Mouse (Mus musculus) right cerebral cortex, postnatal 14 days (tissue): ENCODE results near the gene Amacr.

Source experiments
- DNase-seq: peaks from one replicate; pipeline ENCODE4 v3.0.0; 2022

Gene Amacr

DNA sequence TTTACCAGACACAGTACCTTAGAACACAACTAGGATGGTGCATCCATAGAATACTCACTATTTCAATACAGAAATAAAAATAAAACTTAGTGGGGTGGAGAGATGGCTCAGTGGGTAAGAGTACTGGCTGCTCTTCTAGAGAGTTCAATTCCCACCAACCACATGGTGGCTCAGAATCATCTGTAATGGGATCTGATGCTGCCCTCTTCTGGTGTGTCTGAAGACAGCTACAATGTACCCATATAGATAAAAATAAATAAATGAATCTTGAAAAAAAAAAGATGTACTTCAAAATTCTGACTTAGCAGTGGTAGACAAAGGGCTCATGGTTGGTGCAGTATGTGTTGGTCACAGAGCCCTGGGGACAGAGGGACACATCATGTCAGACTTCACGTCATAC is 10.0 kb downstream of the Amacr start:
- no peak for DNase-seq

DNA sequence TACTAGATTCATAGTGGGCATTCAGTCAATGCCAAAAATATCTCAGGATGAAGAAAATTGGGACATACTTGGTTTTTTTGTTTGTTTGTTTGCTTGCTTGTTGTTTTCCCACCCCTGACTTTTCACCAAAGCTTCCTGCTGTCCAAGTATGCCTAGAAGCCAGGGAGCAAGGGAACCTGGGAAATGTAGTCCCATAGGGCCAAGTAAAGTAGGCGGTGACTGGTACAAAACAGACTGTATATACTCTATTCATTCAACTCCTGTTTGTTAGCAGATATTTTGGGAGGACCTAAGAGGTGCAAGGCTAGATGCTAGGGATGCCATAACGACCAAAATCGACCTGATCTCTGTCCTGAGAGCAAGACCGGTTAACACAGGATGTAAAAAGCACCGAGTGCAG is 18.3 kb downstream of the Amacr start:
- DNase-seq, result no peak

DNA sequence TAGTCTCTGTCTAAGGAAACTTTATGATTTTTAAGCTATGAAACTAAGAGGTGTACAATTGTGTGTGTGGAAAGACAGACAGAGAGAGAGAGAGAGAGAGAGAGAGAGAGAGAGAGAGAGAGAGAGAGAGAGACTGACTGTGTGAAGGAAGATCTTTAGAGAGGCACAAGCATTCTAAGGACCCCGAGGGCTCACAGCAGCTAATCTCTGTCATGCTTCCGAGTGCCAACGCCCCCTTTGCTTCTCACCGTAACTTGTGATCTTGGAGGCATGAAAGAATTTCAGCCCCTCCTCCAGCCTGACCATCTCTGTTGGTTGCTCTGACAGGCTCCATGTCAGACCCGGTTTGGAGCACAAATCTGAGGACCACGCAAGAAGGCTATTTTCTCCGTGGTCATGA is 18.9 kb downstream of the Amacr start, which contains the start of gene Slc45a2:
Slc45a2 (plus strand) TSS at position 301 of the 400 bp plus-strand sequence.
- no peak for DNase-seq

DNA sequence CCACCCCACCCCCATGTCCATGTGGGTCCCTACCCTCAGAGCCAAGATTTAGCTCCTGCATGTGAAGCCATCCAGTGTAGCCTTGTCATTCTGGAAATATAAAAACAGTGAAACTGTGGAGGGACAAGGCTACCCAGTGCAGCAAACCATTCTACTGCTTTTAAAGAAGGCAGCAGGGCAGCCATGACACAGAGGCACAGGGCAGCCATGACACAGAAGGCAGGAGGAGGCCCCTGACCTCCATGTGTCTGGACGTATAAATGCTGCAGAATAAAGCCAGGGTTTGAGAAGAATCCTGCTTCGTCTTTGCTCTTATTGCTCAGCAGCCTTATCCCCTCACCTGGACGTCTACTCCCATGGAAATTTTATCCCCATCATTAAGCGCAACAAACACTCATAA is 22.2 kb downstream of the Amacr start:
- no peak for DNase-seq

DNA sequence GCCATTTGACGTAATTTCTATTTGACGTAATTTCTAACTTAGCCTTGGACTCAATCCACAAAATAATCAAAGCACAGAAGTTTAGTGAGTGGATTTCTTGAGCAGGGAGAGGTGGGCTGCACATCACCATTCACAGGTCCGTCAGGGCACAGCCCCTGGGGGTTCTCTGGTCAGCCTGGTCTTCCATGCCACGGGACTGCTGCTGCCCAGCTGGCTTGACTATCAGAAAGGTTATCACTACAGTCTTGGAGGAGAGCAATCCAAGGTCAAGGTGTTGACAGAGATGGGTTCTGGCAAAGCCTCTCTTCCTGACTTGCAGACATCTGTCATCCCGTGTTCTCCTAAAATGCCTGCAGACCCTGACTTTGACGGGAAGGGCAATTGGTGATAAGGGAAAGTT is 23.1 kb downstream of the Amacr start:
- no peak for DNase-seq

DNA sequence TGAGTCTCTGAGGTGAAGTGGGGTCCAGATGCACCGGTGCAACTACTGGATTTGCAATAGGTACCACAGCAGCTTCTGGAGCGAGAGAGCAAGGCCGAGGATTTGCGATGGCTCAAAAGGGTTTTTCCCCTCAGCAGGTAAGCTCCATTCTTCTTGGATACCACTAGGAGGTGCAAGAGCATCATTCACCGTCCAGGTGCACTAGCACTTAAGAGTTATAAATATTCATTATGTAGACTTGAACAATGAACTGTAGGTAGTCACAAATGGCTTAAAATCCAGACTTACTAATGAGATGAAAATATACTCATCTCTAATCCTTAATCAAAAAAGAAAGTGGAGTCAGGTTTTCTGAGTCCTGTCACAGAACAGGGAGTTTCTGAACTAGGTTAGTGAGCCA is 27.2 kb downstream of the Amacr start:
- no peak for DNase-seq

DNA sequence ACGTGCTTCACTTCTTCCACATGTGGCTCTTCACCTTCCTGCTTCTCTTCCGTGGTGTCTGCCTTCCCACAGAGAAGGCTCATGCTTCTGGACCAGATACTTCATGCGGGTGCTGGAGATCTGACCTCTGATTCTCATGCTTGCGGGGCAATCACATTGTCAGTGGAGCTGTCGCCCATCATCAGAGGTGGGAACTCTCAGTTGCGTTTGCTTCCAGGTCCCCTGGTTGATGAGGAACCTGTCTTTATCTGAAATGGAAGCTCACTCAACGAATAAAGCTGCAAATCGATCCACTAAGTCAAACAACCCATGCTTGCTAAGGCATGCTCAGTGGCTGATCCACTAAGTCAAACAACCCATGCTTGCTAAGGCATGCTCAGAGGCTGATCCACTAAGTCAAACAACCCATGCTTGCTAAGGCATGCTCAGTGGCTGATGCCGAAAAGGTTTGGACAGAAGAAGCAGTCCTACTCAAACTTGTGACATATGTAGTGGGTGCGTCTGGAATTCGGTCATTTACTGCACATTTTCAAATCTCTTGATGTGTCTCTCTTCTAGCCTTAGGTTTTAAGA is 29.5 kb downstream of the Amacr start:
- DNase-seq, result no peak

DNA sequence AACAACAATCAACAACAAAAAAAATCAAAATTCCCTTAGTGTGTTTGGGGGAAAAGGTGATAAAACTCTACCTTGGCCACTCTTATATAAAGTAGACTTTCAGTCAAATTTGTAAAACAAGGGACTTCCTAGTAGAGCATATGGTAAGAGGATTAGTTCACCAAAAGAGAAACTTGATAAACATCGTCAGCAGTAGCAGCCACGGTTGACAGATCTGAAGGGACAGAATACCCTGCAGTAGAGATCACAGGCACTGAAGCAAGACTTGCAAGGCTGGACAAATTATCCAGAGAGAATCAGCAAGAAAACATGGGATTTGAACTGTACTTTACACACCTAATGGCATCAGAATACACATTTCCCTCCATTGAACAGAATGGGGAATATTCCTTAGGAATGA is 33.4 kb downstream of the Amacr start:
- DNase-seq, result no peak

DNA sequence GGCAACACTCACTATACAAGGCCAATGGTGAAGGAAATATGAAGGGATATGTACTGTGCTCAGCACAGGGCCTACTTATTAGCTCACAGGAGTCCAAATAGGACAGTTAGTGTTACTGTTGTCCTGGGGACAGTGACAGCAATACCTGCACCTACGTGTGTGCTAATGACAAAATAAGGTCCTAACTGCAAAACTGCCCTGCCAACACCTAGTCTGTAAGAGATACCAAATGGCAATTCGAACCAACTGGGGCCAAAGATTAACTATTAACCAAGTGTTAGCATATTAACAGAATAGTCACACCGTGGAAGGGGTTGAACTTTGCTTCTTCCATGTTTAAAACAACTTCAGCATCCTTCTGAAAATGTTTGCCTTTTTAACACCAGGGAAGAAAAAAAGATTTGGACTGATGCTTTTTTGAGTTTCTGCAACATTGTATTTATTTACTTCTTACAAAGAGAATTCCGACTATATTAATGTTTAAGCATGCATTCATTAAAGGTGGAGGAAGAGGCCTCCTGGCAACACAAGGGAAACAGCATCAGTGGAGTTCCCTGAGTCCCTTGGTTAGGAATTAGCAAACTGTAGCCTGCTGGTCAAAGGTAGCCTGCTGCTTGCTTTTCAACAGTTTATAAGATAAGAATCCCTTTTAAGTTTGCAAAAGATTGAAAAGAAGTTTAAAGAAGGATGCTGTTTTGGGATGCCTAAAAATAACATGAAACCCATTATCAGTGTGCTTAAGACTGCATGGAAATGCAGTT is 45.4 kb downstream of the Amacr start:
- no peak for DNase-seq

DNA sequence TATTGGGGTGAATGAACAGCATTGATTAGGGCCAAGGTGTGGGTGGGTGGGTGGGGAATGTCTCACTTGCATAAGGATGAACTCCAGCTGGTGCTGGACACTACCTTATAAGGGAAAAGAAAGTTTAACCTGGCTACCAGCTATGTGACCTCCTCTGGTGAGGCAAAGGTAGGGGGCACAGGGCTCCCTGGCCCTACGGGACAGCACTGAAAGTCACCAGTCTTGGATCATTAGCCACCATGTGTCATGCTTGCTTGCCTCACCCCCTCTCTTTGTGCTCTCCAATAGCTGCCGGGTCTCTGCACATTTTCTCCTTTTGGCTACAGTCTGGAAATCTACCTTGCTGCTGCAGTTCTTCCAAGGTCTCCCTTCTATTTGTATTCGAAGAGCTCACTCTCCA is 48.6 kb downstream of the Amacr start:
- no peak for DNase-seq

DNA sequence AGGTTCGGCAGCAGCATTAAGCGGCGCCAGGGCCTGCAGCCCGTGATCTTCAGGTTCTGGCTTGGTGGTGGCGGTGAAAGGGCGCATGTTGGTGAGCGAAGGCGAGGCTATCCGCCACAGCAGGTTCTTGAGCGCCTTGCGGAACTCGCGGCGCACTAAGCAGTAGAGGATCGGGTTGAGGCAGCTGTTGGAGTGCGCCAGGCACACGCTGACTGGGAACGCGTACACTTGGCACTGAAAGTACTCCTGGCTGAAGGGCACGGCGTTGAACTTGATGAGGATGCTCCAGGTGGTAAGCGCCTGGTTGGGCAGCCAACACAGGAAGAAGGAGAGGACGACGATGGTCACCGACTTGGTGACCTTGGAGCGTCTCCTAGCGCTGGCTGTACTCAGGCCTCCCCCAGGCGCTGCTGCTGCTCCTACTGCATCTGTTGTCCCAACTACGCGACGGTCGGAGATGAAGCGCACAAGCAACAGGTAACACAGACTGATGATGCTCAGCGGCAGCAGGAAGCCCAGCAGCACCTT is 54.5 kb downstream of the Amacr start:
- DNase-seq, result peak; percentile 11

DNA sequence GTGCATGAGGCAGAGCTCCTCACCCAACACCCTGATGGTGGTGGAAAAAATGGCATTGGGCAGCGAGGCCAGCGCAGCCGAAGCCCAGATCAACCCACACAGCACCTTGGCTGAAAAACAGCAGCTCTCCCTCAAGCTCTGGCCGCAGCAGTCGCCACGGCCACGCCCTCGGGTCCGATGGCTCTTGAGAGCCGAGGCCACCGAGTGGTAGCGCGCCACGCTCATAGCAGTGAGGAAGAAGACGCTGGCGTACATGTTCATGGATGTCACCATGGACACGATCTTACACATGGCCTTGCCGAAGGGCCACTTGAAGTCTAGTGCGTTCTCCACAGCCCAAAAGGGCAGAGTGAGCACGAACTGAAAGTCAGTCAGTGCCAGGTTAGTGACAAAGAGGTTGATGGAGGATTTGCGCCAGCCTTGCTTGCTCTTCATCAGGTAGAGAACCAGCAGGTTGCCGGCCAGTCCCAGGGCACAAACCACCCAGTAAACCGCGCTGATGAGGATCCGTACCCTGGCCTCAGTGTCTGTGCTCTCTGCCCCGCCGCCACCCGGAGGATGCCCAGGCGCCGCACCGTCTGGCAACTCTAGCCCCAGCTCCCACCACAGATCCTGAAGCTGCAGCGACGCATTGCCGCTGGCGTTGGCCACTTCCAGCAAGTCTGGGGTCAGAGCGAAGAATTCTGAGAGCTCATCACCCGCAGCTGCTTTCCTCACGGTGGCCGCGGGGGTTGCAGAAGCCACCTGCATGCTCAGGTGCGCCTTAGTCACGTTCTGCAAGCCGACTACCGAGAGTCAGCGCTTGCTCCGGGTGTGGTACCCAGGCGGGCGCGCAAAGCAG is 55.2 kb downstream of the Amacr start:
- DNase-seq, result peak; percentile 16

DNA sequence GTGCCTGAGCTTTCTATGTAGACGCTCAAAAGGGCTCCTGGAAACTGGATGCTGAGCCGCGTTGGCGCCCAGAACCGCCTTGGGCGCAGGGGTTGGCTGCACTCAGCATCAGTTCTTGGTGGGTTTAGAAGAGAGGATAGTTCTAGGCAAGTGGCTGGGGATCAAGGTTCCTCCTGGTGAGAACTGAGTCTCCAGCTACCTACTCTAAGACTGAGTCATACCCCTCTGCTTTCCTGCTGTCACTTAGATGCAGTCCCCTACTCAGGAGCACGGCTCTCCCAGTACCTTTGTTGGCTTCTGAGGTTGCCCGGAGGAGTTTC is 55.8 kb downstream of the Amacr start:
- no peak for DNase-seq

DNA sequence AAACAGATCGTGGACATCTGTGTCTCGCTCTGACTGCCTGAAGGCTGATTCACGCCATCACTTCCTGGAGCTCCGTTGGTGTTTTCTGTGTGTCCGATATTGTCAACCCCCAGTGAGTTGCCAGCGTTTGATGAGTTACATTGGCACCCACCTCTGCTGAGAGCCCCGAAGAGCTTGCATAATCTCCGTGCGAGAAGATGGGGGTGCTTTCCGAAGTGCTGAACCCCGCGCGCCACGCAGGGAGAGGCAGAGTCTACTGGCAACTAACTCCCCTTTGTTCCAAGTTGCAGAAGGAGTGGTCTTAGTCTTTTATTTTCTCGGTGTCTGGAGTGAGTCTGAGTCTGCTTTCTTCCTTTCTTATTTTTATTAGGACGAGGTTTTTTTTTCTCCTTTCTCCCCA is 56.2 kb downstream of the Amacr start, which contains the start of gene Rxfp3:
Rxfp3 (minus strand) TSS at position 281 of the 400 bp plus-strand sequence.
- peak; percentile 6 for DNase-seq

DNA sequence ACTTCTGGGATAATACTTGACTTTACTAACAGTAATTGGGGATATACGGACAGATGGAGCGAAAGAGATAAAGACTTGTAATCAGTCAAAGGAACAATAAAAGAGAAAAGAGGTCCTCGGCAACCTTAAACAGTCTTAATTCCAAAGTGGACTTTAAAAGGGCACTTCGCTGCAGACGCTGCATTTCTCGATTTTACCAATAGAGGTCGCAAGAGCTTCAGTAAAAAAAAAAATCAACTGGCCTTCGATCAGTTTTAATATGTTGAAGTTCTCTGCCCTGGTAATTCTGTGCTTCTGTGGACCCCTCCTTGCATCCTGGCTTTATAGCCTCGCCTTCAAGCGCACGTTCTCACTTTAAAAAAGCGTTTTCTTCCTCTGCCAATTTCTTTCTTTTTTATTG is 56.9 kb downstream of the Amacr start:
- peak; percentile 39 for DNase-seq

DNA sequence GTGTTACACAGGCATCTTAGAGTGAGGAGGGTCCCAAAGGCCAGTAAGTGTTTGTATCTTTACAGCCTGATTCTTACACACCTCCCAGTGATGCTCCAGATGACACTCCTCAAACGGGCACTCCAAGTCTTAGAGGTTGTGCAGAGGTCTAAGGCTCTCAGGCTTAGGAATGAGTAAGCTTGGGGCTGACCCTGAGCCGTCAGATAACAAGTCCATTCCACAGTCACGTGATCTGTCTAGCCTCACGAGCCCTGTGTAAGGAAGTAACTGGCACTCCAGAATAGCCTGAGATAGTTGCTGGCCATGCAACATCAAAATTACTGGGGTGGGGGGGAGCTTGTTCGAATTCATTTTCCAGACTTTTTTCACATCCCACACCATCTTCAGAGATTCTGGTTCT is 58.5 kb downstream of the Amacr start:
- no peak for DNase-seq

DNA sequence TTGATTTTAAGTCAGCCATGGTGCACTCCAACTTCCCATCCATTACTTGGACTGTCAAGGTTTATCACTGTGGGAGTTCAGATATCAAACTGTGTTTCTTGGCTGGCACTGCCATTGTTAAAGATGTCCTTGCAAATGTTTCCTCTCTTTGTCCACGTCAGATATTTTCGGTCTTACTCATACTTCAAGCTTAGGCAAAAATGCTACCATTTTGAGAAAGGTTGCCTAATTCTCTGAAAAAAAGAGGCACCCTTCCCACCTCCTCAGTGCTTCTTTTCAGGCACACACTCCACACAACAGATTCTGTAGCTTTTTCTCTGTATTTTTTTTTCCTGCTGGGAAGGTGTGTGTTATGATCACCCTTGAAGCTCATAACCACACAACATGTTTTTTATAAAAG is 59.7 kb downstream of the Amacr start:
- DNase-seq, result no peak

DNA sequence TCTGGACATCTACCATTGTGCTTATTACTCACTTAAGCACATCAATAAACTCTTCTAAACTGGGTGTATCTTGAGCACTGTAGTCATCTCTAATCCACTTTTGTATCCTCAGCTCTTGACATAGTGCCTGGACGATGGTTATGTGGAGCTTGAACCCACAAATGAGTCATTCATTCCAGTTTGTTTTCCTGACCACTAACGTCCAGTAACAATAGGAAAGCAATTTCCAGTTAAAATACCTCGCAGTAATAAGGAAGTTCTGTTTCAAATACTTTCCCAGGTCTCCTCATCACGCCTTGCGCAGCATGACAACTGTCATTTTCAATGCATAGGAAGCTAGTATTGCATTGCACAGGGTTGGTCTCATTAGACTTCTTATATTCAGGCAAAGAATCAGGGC is 61.3 kb downstream of the Amacr start:
- no peak for DNase-seq
